Mouse (Mus musculus) thymus, postnatal 4 days (tissue): ENCODE results near the gene Olfr218.
"Not testable (repeated sequence)": the region's sequence is repeated elsewhere in the genome, so short reads cannot be mapped to it uniquely, and the experiment has no call there.

Experiments
- DNase-seq: peaks from one replicate; pipeline ENCODE4 v3.0.0; 2021

Olfr218 gene

GRCm38 (mm10) chr1:173197508-173197907, at the start of gene Olfr218:
Gene Olfr218 (plus strand): TSS chr1:173197808.
- DNase-seq = no peak

GRCm38 (mm10) chr1:173174154-173174842, 23.3 kb upstream of the Olfr218 start:
- no peak for DNase-seq

GRCm38 (mm10) chr1:173190540-173190939, 7.1 kb upstream of the Olfr218 start, which contains the start of gene Olfr1406:
Gene Olfr1406 (minus strand): TSS chr1:173190640.
- DNase-seq = no peak

- no peak for DNase-seq
Measured at GRCm38 (mm10) chr1:173192059-173192458, 5.5 kb upstream of the Olfr218 start.

- no peak for DNase-seq
Measured at GRCm38 (mm10) chr1:173196359-173196758, 1.2 kb upstream of the Olfr218 start.

GRCm38 (mm10) chr1:173212092-173212491, 14.5 kb downstream of the Olfr218 start, which contains the start of gene Olfr1404:
Gene Olfr1404 (plus strand): TSS chr1:173212392.
- DNase-seq = no peak

GRCm38 (mm10) chr1:173216481-173216880, 18.9 kb downstream of the Olfr218 start:
- no peak for DNase-seq

- no peak for DNase-seq
Measured at GRCm38 (mm10) chr1:173227081-173227480, 29.5 kb downstream of the Olfr218 start, which contains the start of gene Fcer1a. Gene Fcer1a (minus strand): TSS chr1:173227214.

- DNase-seq = not testable (repeated sequence)
Measured at GRCm38 (mm10) chr1:173237004-173237403, 39.4 kb downstream of the Olfr218 start.

GRCm38 (mm10) chr1:173249888-173250287, 52.3 kb downstream of the Olfr218 start:
- DNase-seq = no peak
